Mouse (Mus musculus) limb, embryonic 15.5 days (tissue): ENCODE results near the gene Lgals2. TPM values are rescaled to one million over a fixed set of nuclear protein-coding genes. Genes with fewer than 3 reads are reported as not detected.
A peak's percentile ranks its signal among the peaks of the same experiment; 100 is the strongest.

ENCODE experiments used
- ATAC-seq: fragments of 200-750 bp; cut with Nextera tagmentation; 2 replicates; pipeline ENCODE4 v1.8.0; 2017; ENCODE audit warnings: low read depth, moderate TSS enrichment; ENCODE audit not compliant: insufficient number of reproducible peaks, low FRiP score, low TSS enrichment
- H3K27ac ChIP-seq: fragments of 300-500 bp; sonication (generic); 2 replicates; pipeline ENCODE4 v1.5.1; 2015; ENCODE audit warnings: moderate library complexity, mild to moderate bottlenecking, inconsistent platforms
- H3K27me3 ChIP-seq: fragments of 300-500 bp; sonication (generic); 2 replicates; pipeline ENCODE4 v1.6.1; 2015; ENCODE audit warnings: inconsistent platforms
- H3K36me3 ChIP-seq: fragments of 300-500 bp; sonication (generic); 2 replicates; pipeline ENCODE4 v1.6.1; 2015; ENCODE audit warnings: inconsistent platforms
- H3K4me1 ChIP-seq: fragments of 300-500 bp; sonication (generic); 2 replicates; pipeline ENCODE4 v1.6.1; 2015; ENCODE audit warnings: inconsistent platforms
- H3K4me2 ChIP-seq: fragments of 300-500 bp; sonication (generic); 2 replicates; pipeline ENCODE4 v1.6.1; 2015; ENCODE audit warnings: mild to moderate bottlenecking, inconsistent platforms
- H3K4me3 ChIP-seq: fragments of 300-500 bp; sonication (generic); 2 replicates; pipeline ENCODE4 v1.5.1; 2015; ENCODE audit warnings: mild to moderate bottlenecking, inconsistent platforms
- H3K9ac ChIP-seq: fragments of 300-500 bp; sonication (generic); 2 replicates; pipeline ENCODE4 v1.6.1; 2015; ENCODE audit warnings: inconsistent platforms
- H3K9me3 ChIP-seq: fragments of 300-500 bp; sonication (generic); 2 replicates; pipeline ENCODE4 v1.6.1; 2016; ENCODE audit warnings: inconsistent platforms
- WGBS: fragments of 180-500 bp; shearing (Covaris S2); methylation state at CpG from one replicate; pipeline ENCODE4 v1.1.7; 2015; 5-methylcytosine and 5-hydroxymethylcytosine counted together
- polyA plus RNA-seq: library from polyadenylated mRNA; unstranded; fragments of >200 nt; fragmentation: Nextera tagmentation; extraction: Ambion mirVana; gene quantifications from 2 replicates; pipeline ENCODE4 v1.2.1, GENCODE M21; 2015

The Lgals2 gene
- polyA plus RNA-seq, 1 experiment from 2014 or later, result 0.73 TPM

GRCm38 (mm10) chr15:78872021-78872608, 16.8 kb upstream of the Lgals2 start:
- no peaks in the 10 kb centered on the region for H3K27me3 ChIP-seq
- ATAC-seq, result no peak

GRCm38 (mm10) chr15:78869775-78870174, 14.4 kb upstream of the Lgals2 start:
- H3K9ac ChIP-seq, result no peak overlapping the region
- no peak overlapping the region for H3K4me2 ChIP-seq
- 26% methylated on average over 6 of the region's 6 CpGs for WGBS
- H3K36me3 ChIP-seq, result no peaks in the 10 kb centered on the region
- peaks cover 10% of the 10 kb centered on the region for H3K4me1 ChIP-seq
- no peaks in the 10 kb centered on the region for H3K9me3 ChIP-seq
- H3K27me3 ChIP-seq, result no peaks in the 10 kb centered on the region
- no peak for ATAC-seq
- H3K27ac ChIP-seq, result no peak overlapping the region
- no peak overlapping the region for H3K4me3 ChIP-seq

More at GRCm38 (mm10) chr15:78872021-78872608, 16.8 kb upstream of the Lgals2 start:
- H3K4me2 ChIP-seq, result no peak overlapping the region
- WGBS, result 49% methylated on average over 5 of the region's 5 CpGs
- no peak overlapping the region for H3K4me3 ChIP-seq
- H3K27ac ChIP-seq, result no peak overlapping the region
- no peaks in the 10 kb centered on the region for H3K9me3 ChIP-seq
- peaks cover 27% of the 10 kb centered on the region for H3K4me1 ChIP-seq
- no peaks in the 10 kb centered on the region for H3K36me3 ChIP-seq
- no peak overlapping the region for H3K9ac ChIP-seq

GRCm38 (mm10) chr15:78868826-78869233, 13.5 kb upstream of the Lgals2 start:
- no peak overlapping the region for H3K4me3 ChIP-seq
- no peak for ATAC-seq

GRCm38 (mm10) chr15:78868398-78868797, 13.1 kb upstream of the Lgals2 start:
- ATAC-seq, result no peak
- Histone ChIP-seq H3K9ac (no peak overlapping the region), H3K9me3 (no peaks in the 10 kb centered on the region), H3K4me2 (no peak overlapping the region), H3K36me3 (no peaks in the 10 kb centered on the region), H3K27ac (peak overlapping the region; percentile 54), H3K27me3 (no peaks in the 10 kb centered on the region), H3K4me3 (no peak overlapping the region), H3K4me1 (peaks cover 15% of the 10 kb centered on the region)
- 14% methylated on average over 9 of the region's 9 CpGs for WGBS

More at GRCm38 (mm10) chr15:78868826-78869233, 13.5 kb upstream of the Lgals2 start:
- WGBS, result 58% methylated on average over 7 of the region's 7 CpGs
- H3K36me3 ChIP-seq, result no peaks in the 10 kb centered on the region
- H3K27me3 ChIP-seq, result no peaks in the 10 kb centered on the region
- H3K9ac ChIP-seq, result no peak overlapping the region
- peaks cover 12% of the 10 kb centered on the region for H3K4me1 ChIP-seq
- peak overlapping the region; percentile 54 for H3K27ac ChIP-seq
- H3K9me3 ChIP-seq, result no peaks in the 10 kb centered on the region
- H3K4me2 ChIP-seq, result no peak overlapping the region

GRCm38 (mm10) chr15:78863852-78864253, 8.5 kb upstream of the Lgals2 start:
- ATAC-seq, result 0 out of 2 replicates have a peak, but pooled peaks have one; percentile 25
- Histone ChIP-seq H3K4me2 (no peak overlapping the region), H3K9ac (no peak overlapping the region), H3K27me3 (no peaks in the 10 kb centered on the region), H3K9me3 (no peaks in the 10 kb centered on the region), H3K27ac (peak overlapping the region; percentile 0), H3K4me1 (peaks cover 13% of the 10 kb centered on the region), H3K4me3 (no peak overlapping the region), H3K36me3 (no peaks in the 10 kb centered on the region)
- 43% methylated on average over 13 of the region's 13 CpGs for WGBS

GRCm38 (mm10) chr15:78863154-78863553, 7.8 kb upstream of the Lgals2 start:
- ATAC-seq, result no peak
- Histone ChIP-seq H3K27me3 (no peaks in the 10 kb centered on the region), H3K27ac (0 out of 2 replicates have a peak overlapping the region, but pooled peaks have one; percentile 0), H3K9ac (no peak overlapping the region), H3K36me3 (no peaks in the 10 kb centered on the region), H3K4me3 (no peak overlapping the region), H3K4me1 (peaks cover 8% of the 10 kb centered on the region), H3K9me3 (no peaks in the 10 kb centered on the region), H3K4me2 (no peak overlapping the region)
- 49% methylated on average over 2 of the region's 2 CpGs for WGBS

- 88% methylated on average over 5 of the region's 5 CpGs for whole genome bisulfite sequencing
These were observed 7.0 kb upstream of the Lgals2 start for GRCm38 (mm10) chr15:78862280-78862679.

GRCm38 (mm10) chr15:78859714-78860113, 4.4 kb upstream of the Lgals2 start:
- Histone ChIP-seq H3K27me3 (no peaks in the 10 kb centered on the region), H3K4me3 (no peak overlapping the region), H3K36me3 (no peaks in the 10 kb centered on the region), H3K4me1 (peaks cover 6% of the 10 kb centered on the region), H3K9ac (no peak overlapping the region), H3K27ac (no peak overlapping the region), H3K4me2 (no peak overlapping the region), H3K9me3 (no peaks in the 10 kb centered on the region)
- WGBS, result 68% methylated on average over 6 of the region's 6 CpGs
- ATAC-seq, result no peak

More at GRCm38 (mm10) chr15:78862280-78862679, 7.0 kb upstream of the Lgals2 start:
- Histone ChIP-seq H3K9ac (no peak overlapping the region), H3K4me3 (no peak overlapping the region), H3K4me1 (peaks cover 6% of the 10 kb centered on the region), H3K4me2 (no peak overlapping the region), H3K27ac (no peak overlapping the region), H3K36me3 (no peaks in the 10 kb centered on the region), H3K9me3 (no peaks in the 10 kb centered on the region), H3K27me3 (no peaks in the 10 kb centered on the region)
- no peak for ATAC-seq

GRCm38 (mm10) chr15:78859311-78859710, 4.0 kb upstream of the Lgals2 start:
- Histone ChIP-seq H3K4me1 (peaks cover 6% of the 10 kb centered on the region), H3K27ac (no peak overlapping the region), H3K27me3 (no peaks in the 10 kb centered on the region), H3K36me3 (no peaks in the 10 kb centered on the region), H3K4me2 (no peak overlapping the region), H3K9ac (no peak overlapping the region), H3K9me3 (no peaks in the 10 kb centered on the region), H3K4me3 (no peak overlapping the region)
- no peak for ATAC-seq
- 73% methylated on average over 4 of the region's 4 CpGs for WGBS

- WGBS, result 71% methylated on average over 7 of the region's 7 CpGs
- Histone ChIP-seq H3K27ac (no peak overlapping the region), H3K36me3 (no peaks in the 10 kb centered on the region), H3K9me3 (no peaks in the 10 kb centered on the region), H3K4me3 (no peak overlapping the region), H3K4me2 (no peak overlapping the region), H3K27me3 (no peaks in the 10 kb centered on the region), H3K9ac (no peak overlapping the region), H3K4me1 (0 out of 2 replicates have a peak, but pooled peaks cover under 1% of the 10 kb centered on the region)
- ATAC-seq, result no peak
These were observed 1.7 kb upstream of the Lgals2 start for GRCm38 (mm10) chr15:78857009-78857408.

GRCm38 (mm10) chr15:78851505-78852153, 3.7 kb downstream of the Lgals2 start:
- WGBS, result 15% methylated on average over 13 of the region's 13 CpGs
- H3K4me1 ChIP-seq, result peaks cover 7% of the 10 kb centered on the region; the same call in 1 of the 2 replicates
- peaks cover 7% of the 10 kb centered on the region for H3K36me3 ChIP-seq
- H3K4me3 ChIP-seq, result no peak overlapping the region
- peak; percentile 64; the same call in 1 of the 2 replicates for ATAC-seq
- peak overlapping the region; percentile 17; the same call in 1 of the 2 replicates for H3K4me2 ChIP-seq
- no peaks in the 10 kb centered on the region for H3K27me3 ChIP-seq
- H3K9ac ChIP-seq, result no peak overlapping the region
- no peak overlapping the region for H3K27ac ChIP-seq
- no peaks in the 10 kb centered on the region for H3K9me3 ChIP-seq

GRCm38 (mm10) chr15:78850944-78851343, 4.4 kb downstream of the Lgals2 start:
- no peak overlapping the region for H3K4me2 ChIP-seq
- H3K27ac ChIP-seq, result no peak overlapping the region
- H3K4me3 ChIP-seq, result no peak overlapping the region
- no peaks in the 10 kb centered on the region for H3K27me3 ChIP-seq
- H3K9ac ChIP-seq, result no peak overlapping the region
- peaks cover 7% of the 10 kb centered on the region for H3K36me3 ChIP-seq
- H3K4me1 ChIP-seq, result peaks cover 10% of the 10 kb centered on the region
- no peak for ATAC-seq
- no peaks in the 10 kb centered on the region for H3K9me3 ChIP-seq
- 72% methylated on average over 6 of the region's 6 CpGs for WGBS
